Mouse (Mus musculus) hindbrain, embryonic 14.5 days (tissue): ENCODE measurements around the gene Gm11549. TPM values are rescaled to one million over a fixed set of nuclear protein-coding genes. Genes with fewer than 3 reads are reported as not detected.

Experiments
- ATAC-seq: fragments of 200-750 bp; cut with Nextera tagmentation; 2 replicates; pipeline ENCODE4 v1.8.0; 2017; ENCODE audit warnings: moderate number of reproducible peaks, mild to moderate bottlenecking, moderate TSS enrichment, moderate library complexity; ENCODE audit not compliant: low FRiP score
- DNase-seq: peaks from one replicate; pipeline ENCODE4 v3.0.0-alpha.2; 2015; ENCODE audit warnings: low spot score
- H3K27ac ChIP-seq: fragments of 300-500 bp; sonication (generic); 2 replicates; pipeline ENCODE4 v1.5.1; 2014; ENCODE audit warnings: mild to moderate bottlenecking, moderate library complexity
- H3K27me3 ChIP-seq: fragments of 300-500 bp; sonication (generic); 2 replicates; pipeline ENCODE4 v1.6.1; 2014; ENCODE audit warnings: mild to moderate bottlenecking, low read length, mixed read lengths; ENCODE audit not compliant: control insufficient read depth, insufficient read depth
- H3K36me3 ChIP-seq: fragments of 300-500 bp; sonication (generic); replicated peaks from 2 replicates; pipeline ENCODE4 v1.6.1; 2014; ENCODE audit not compliant: control insufficient read depth, insufficient read depth
- H3K4me1 ChIP-seq: fragments of 300-500 bp; sonication (generic); replicated peaks from 2 replicates; pipeline ENCODE4 v1.6.1; 2014; ENCODE audit warnings: antibody characterized with exemption, low read length, mixed read lengths; ENCODE audit not compliant: control insufficient read depth, insufficient read depth
- H3K4me2 ChIP-seq: fragments of 300-500 bp; sonication (generic); replicated peaks from 2 replicates; pipeline ENCODE4 v1.6.1; 2014; ENCODE audit warnings: mild to moderate bottlenecking, moderate library complexity
- H3K4me3 ChIP-seq: fragments of 300-500 bp; sonication (generic); replicated peaks from 2 replicates; pipeline ENCODE4 v1.5.1; 2014; ENCODE audit warnings: mild to moderate bottlenecking, low read length
- H3K9ac ChIP-seq: fragments of 300-500 bp; sonication (generic); 2 replicates; pipeline ENCODE4 v1.6.1; 2014
- H3K9me3 ChIP-seq: fragments of 300-500 bp; sonication (generic); 2 replicates; pipeline ENCODE4 v1.6.1; 2016; ENCODE audit warnings: low read length; ENCODE audit not compliant: control insufficient read depth
- WGBS: fragments of 180-500 bp; shearing (Covaris S2); extraction: QIAGEN DNeasy Blood & Tissue Kit; methylation state at CpG from one replicate; pipeline ENCODE4 v1.1.7; 2014; 5-methylcytosine and 5-hydroxymethylcytosine counted together
- polyA plus RNA-seq: library from polyadenylated mRNA; unstranded; fragments of >200 nt; fragmentation: Nextera tagmentation; extraction: Ambion mirVana; gene quantifications from 2 replicates; pipeline ENCODE4 v1.2.1, GENCODE M21; 2014

Gene Gm11549
- polyA plus RNA-seq, 1 experiment from 2014 or later, result 0.20 TPM

DNA sequence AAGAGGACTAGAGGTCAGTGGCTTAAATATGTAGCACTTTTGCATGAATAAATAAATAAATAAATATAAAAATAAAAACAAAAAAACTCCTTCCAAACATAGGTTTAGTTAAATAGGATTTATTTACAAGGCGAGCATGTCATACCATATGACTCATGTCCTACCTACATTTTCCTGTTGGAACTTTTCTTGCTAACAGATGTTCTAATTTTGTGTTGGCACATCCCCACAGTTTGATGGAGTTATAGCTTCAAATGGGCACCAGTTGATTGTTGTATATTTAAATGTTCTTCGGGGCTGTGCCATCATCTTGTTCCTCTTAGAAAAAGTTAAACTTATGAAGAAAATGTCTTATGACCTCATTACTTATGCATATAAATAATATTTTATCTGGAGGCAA is 19.8 kb upstream of the Gm11549 start:
- Histone ChIP-seq H3K9ac (no peak overlapping the region), H3K27ac (no peak overlapping the region), H3K4me3 (no peak overlapping the region), H3K4me2 (no peak overlapping the region), H3K4me1 (no peaks in the 10 kb centered on the region), H3K9me3 (no peaks in the 10 kb centered on the region), H3K27me3 (no peaks in the 10 kb centered on the region), H3K36me3 (no peaks in the 10 kb centered on the region)
- WGBS, result 94% methylated on average over 2 of the region's 2 CpGs
- ATAC-seq (no peak), DNase-seq (no peak)

DNA sequence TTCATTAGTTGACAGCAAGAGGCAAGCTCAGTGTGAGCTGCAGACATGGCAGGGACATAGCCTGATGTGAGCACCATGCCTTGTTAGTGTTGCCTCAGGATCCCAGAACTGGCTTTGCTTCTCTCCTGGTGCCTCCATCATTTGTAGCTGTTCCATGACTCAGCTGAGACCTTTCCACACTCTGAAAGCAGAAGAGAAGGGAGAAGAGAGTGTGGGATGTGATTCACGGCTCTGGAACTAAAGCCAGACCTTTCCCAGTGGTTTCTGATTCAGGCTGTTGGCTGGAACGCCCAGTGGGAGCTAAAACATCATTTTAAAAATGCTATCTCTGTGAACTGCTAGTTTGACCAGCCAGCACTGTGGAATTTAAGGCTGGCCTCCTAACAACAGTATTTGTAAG is 19.1 kb upstream of the Gm11549 start:
- no peak for DNase-seq
- no peaks in the 10 kb centered on the region for H3K27me3 ChIP-seq
- 75% methylated on average over 2 of the region's 2 CpGs for WGBS
- H3K36me3 ChIP-seq, result no peaks in the 10 kb centered on the region
- H3K4me2 ChIP-seq, result no peak overlapping the region
- no peak overlapping the region for H3K27ac ChIP-seq
- H3K9me3 ChIP-seq, result no peaks in the 10 kb centered on the region
- no peak overlapping the region for H3K9ac ChIP-seq
- H3K4me3 ChIP-seq, result no peak overlapping the region
- H3K4me1 ChIP-seq, result no peaks in the 10 kb centered on the region
- ATAC-seq, result no peak

DNA sequence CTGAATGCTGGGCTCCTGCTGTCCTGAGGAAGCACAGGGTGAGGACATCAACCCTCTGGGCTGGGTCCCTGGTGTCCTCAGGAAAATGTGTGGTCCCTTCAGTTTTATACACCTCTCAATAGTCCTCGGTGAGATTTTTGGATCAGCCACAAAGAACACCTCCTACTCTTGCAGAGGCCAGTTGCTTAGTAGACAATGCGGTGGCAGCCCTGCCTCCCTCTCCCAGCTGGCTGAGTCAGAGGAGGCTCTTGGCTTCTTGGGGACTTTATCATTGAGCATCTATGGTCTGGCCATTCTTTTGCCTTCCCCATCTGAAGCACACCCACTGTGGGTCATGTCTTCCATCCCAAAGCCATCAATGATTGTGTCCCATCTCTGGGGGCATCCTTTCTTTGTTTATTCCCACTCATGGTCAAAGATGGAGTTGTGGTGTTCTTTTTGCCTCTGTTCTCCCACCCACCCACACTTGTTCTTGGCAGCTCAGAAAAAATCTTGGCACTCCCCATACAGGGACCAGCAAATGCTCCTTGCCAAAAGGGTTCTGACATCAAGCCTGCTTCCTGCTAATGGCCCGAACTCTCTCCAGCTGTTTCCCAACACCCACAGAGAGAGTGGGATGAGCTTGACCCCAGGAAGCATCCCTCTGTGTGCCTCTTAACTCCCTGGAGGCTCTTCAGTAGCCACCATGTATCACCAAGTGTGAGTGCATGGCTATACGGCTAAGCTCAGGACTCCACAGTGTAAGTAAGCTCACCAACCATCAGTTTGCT is 16.3 kb upstream of the Gm11549 start:
- no peak for DNase-seq
- no peak overlapping the region for H3K9ac ChIP-seq
- no peak for ATAC-seq
- H3K27ac ChIP-seq, result no peak overlapping the region
- no peak overlapping the region for H3K4me2 ChIP-seq
- 87% methylated on average over 4 of the region's 4 CpGs for WGBS
- H3K27me3 ChIP-seq, result no peaks in the 10 kb centered on the region
- no peaks in the 10 kb centered on the region for H3K4me1 ChIP-seq
- H3K9me3 ChIP-seq, result no peaks in the 10 kb centered on the region
- H3K36me3 ChIP-seq, result no peaks in the 10 kb centered on the region
- H3K4me3 ChIP-seq, result no peak overlapping the region

DNA sequence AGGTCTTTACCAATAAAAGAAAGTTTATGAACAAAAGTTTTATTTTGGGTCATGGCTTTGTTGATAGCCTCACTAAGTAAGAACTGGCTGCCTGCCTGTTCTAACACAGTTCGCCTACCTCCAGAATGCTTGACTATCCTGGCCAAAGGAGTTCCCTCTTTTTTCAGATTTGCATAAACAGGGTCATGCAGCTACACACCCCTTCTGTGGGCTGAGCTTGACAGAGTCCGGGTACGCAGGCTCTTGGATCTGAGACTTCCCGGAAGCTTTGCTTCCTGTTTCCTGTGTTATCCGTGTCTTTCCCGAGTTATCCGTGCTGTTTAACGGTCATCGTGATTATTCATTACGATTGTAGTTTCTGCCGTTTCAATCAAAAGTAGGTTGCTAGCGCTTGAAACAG is 14.4 kb upstream of the Gm11549 start:
- DNase-seq, result no peak
- Histone ChIP-seq H3K4me3 (no peak overlapping the region), H3K27ac (no peak overlapping the region), H3K27me3 (peaks cover 5% of the 10 kb centered on the region; the same call in 1 of the 2 replicates), H3K36me3 (no peaks in the 10 kb centered on the region), H3K9ac (no peak overlapping the region), H3K9me3 (no peaks in the 10 kb centered on the region), H3K4me1 (peaks cover 8% of the 10 kb centered on the region; the same call in 1 of the 2 replicates), H3K4me2 (no peak overlapping the region)
- no peak for ATAC-seq
- WGBS, result 93% methylated on average over 12 of the region's 12 CpGs

DNA sequence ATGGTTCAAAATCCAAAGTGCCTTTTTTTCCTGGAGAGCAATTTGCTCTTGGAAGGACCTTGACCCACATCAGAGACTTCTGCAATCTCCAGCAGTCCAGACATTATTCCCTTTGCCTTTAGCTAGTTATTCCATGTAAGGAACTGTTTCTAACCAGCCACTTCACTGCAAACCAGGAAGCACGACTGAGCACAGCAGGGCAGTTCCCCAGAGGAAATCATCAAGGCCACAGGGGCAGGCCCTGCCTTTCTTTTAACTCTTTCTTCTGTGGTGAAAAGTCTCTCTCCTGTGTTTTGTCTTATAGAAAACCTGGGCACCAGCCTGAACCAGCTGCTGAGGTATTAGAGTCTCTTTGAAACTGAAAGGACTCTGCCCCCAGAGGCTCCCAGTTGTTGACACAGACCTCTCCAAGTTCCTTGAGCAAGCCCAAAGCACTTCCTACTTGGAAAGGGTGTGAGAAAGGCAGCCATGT is 11.6 kb upstream of the Gm11549 start:
- Histone ChIP-seq H3K27ac (no peak overlapping the region), H3K4me3 (no peak overlapping the region), H3K4me2 (no peak overlapping the region), H3K9me3 (no peaks in the 10 kb centered on the region), H3K27me3 (peaks cover 9% of the 10 kb centered on the region; the same call in 1 of the 2 replicates), H3K9ac (no peak overlapping the region), H3K36me3 (no peaks in the 10 kb centered on the region), H3K4me1 (peaks cover 8% of the 10 kb centered on the region; the same call in 1 of the 2 replicates)
- DNase-seq (no peak), ATAC-seq (no peak)
- 3% methylated on average over 1 of the region's 1 CpGs for WGBS

DNA sequence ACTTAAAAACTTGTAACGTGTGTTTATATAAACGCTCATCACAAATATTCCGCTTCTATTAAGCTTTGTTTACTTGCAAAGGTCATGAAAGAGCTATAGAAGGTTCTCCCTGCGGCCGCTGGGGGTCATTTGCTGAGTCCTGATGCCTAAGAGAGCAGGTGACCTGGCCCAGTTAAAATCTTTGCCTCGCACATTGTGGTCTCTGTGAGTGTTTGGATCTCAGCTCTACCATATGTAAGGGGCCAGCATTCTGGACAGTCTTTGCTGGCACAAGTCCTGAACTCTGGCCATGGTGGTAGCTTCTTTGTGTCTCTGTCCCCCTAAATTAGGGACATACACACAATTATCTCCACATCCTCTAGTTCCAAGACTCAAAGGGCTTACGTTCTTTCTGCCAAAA is 11.1 kb upstream of the Gm11549 start:
- H3K9ac ChIP-seq, result no peak overlapping the region
- H3K4me3 ChIP-seq, result no peak overlapping the region
- no peak for DNase-seq
- 42% methylated on average over 7 of the region's 7 CpGs for WGBS
- H3K27ac ChIP-seq, result no peak overlapping the region
- peaks cover 8% of the 10 kb centered on the region; the same call in 1 of the 2 replicates for H3K4me1 ChIP-seq
- H3K9me3 ChIP-seq, result no peaks in the 10 kb centered on the region
- no peak overlapping the region for H3K4me2 ChIP-seq
- H3K27me3 ChIP-seq, result peaks cover 9% of the 10 kb centered on the region; the same call in 1 of the 2 replicates
- no peaks in the 10 kb centered on the region for H3K36me3 ChIP-seq
- no peak for ATAC-seq

DNA sequence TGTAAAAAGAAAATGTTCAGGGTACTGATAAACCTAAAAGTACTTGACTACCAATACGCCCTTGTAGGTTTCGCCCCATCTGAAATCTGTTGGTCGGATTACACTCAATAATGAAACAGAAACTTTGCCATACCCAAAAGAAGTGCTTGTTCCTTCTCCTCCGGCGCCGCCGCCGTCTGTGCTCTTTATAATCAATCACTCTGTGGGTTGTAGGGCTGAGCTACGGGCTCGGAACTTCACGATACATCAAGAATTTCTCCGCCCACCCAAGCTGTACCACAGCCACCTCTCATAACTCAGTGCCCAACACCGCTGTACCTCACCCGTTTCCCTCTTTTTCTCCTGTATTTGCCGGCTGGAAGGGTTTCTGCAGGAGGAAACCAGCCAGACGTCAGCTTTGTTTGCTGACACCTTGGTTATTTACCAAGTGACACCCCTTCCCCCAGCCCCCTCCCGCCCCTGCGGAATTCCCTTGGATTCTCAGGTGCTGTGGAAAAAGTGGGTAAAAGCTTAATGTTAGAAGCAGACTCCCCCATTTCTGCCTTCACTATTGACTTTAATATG is 10.4 kb upstream of the Gm11549 start:
- peak overlapping the region; percentile 15 for H3K4me3 ChIP-seq
- H3K27me3 ChIP-seq, result peaks cover 9% of the 10 kb centered on the region; the same call in 1 of the 2 replicates
- WGBS, result 14% methylated on average over 18 of the region's 18 CpGs
- H3K36me3 ChIP-seq, result no peaks in the 10 kb centered on the region
- no peak overlapping the region for H3K27ac ChIP-seq
- DNase-seq (no peak), ATAC-seq (no peak)
- H3K9ac ChIP-seq, result peak overlapping the region; percentile 25; the same call in 1 of the 2 replicates
- no peaks in the 10 kb centered on the region for H3K9me3 ChIP-seq
- peaks cover 8% of the 10 kb centered on the region; the same call in 1 of the 2 replicates for H3K4me1 ChIP-seq
- peak overlapping the region; percentile 46 for H3K4me2 ChIP-seq

DNA sequence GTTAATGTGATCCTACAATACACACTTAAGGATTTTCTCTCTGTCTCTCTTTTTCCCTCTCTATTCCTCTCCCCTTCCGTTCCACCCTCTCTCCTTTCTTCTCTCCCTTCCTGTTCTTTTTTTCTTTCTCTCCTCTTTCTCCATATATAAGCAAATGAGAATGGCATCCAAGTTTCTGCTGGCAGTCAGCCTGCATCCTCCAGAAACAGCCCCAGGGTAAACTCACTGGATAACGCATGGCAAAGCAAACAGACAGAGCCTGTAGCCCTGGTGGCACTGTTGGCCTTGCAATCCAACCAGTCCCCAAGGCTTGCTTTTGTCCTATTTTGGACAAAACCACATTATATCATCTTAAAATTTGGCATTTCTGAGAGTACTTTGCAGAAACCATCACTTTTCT is 9.6 kb upstream of the Gm11549 start:
- H3K4me1 ChIP-seq, result peaks cover 8% of the 10 kb centered on the region; the same call in 1 of the 2 replicates
- ATAC-seq (no peak), DNase-seq (no peak)
- H3K4me2 ChIP-seq, result no peak overlapping the region
- no peaks in the 10 kb centered on the region for H3K9me3 ChIP-seq
- H3K9ac ChIP-seq, result no peak overlapping the region
- no peaks in the 10 kb centered on the region for H3K36me3 ChIP-seq
- 44% methylated on average over 2 of the region's 2 CpGs for WGBS
- no peak overlapping the region for H3K4me3 ChIP-seq
- no peak overlapping the region for H3K27ac ChIP-seq
- peaks cover 9% of the 10 kb centered on the region; the same call in 1 of the 2 replicates for H3K27me3 ChIP-seq

DNA sequence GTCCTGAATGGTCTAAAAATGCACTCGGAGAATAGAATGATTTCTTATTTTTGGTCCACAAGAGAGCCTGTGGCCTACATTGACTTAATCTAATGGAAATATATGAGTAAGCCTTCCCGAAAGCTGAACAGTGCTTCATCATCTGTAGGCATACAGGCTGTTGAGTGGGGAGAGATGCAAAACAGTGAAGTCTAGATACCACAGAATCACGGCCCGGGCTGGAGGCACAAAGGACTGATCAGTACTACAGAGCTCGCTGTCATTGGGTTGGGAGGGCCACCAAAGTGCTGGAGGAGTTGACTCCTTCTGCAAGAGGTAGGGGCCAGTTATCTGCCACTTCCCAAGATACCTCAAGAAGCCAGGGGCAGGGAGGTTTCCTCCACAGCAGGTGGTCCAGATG is 9.2 kb upstream of the Gm11549 start:
- ATAC-seq (no peak), DNase-seq (no peak)
- Histone ChIP-seq H3K9ac (no peak overlapping the region), H3K4me2 (no peak overlapping the region), H3K9me3 (no peaks in the 10 kb centered on the region), H3K4me1 (peaks cover 8% of the 10 kb centered on the region; the same call in 1 of the 2 replicates), H3K27ac (no peak overlapping the region), H3K36me3 (no peaks in the 10 kb centered on the region), H3K27me3 (peaks cover 9% of the 10 kb centered on the region; the same call in 1 of the 2 replicates), H3K4me3 (no peak overlapping the region)
- WGBS, result 84% methylated on average over 5 of the region's 5 CpGs
